ENCODE assay signal across 9 mouse cellular contexts in the genomic region with DNA sequence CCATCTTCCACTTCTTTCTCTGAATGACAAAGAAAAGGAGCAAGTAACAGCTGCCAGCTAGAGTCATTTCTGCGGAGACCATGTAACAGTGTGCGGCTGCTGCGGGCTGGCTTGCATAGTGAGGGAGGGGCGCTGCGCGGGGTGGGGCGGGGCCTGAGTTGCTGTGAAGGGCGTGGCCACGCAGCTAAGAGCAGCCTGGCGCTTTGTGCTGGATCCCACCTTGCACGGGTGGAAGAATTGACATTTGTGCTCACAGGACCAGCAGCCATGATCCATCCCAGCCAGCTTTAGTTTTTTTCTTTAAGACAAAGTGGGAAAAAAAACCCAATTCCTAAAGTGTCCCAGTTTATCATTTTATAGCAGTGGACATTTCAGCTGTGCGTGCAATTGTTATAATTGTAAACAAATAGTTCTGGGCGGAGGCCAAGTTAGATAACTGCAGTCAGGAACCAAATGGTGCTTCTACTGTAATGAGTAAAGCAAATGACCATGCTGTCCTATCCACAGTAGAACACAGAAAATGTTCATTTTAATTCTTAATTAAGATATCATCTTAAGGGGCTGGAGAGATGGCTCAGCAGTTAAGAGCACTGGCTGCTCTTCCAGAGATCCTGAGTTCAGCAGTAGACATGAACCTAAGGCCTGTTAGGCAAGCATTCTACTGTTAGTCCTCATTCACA. TPM values are rescaled to one million over a fixed set of nuclear protein-coding genes. Genes with fewer than 3 reads are reported as not detected.
DNase-seq lines count a peak whose midpoint lies in the region; ATAC-seq and TF ChIP-seq lines count a peak whose summit lies in the region.
"Had no signal": no experiment of that assay in that cellular context is flagged by ENCODE, and none has a peak within 500 bp of the region (broad histone marks: within the 10 kb centered on the region; RNA-seq: fewer than 3 reads in every experiment).

No protein-coding gene starts in this region.

- TF ChIP-seq CTCF in layer of hippocampus, adult 2 months (conservative IDR thresholded peaks at IDR 0.05): no peak

- H3K27ac ChIP-seq in layer of hippocampus, adult 2 months: 0 out of 2 replicates have a peak overlapping the region, but pooled peaks have one; percentile 1
- peak overlapping the region; percentile 50; the same call in 1 of the 2 replicates for H3K27ac ChIP-seq in limb, embryonic 15.5 days
- peak overlapping the region; percentile 69 for H3K27ac ChIP-seq in midbrain, embryonic 14.5 days (replicated peaks; ENCODE audit: low read depth, low read length)
- H3K27ac ChIP-seq: macrophage had no signal

- H3K4me3 ChIP-seq in layer of hippocampus, adult 2 months: peak overlapping the region; percentile 39
- peak overlapping the region; percentile 23 for H3K4me3 ChIP-seq in limb, embryonic 15.5 days
- H3K4me3 ChIP-seq in midbrain, embryonic 14.5 days (replicated peaks; ENCODE audit: low read depth, low read length): peak overlapping the region; percentile 19; the same call in 1 of the 2 replicates

- H3K36me3 ChIP-seq in limb, embryonic 15.5 days: no peaks in the 10 kb centered on the region
- no peaks in the 10 kb centered on the region for H3K36me3 ChIP-seq in midbrain, embryonic 14.5 days (ENCODE audit: control insufficient read depth, insufficient read depth, low read length)

- WGBS in limb, embryonic 15.5 days: 8% methylated on average over 13 of the region's 13 CpGs
- 11% methylated on average over 13 of the region's 13 CpGs for WGBS in midbrain, embryonic 14.5 days

- no peaks in the 10 kb centered on the region for H3K27me3 ChIP-seq in limb, embryonic 15.5 days
- H3K27me3 ChIP-seq in midbrain, embryonic 14.5 days (ENCODE audit: control insufficient read depth, insufficient read depth, low read length): no peaks in the 10 kb centered on the region

- peak; percentile 77 for ATAC-seq in erythroid progenitor cell, adult 5-6 weeks (replicated peaks; ENCODE audit: low FRiP score, poor library complexity, severe bottlenecking)
- ATAC-seq in limb, embryonic 15.5 days (ENCODE audit: insufficient number of reproducible peaks, low FRiP score, low TSS enrichment, low read depth): peak; percentile 78; the same call in 1 of the 2 replicates
- ATAC-seq in midbrain, embryonic 14.5 days (ENCODE audit: low FRiP score, low TSS enrichment): peak; percentile 97

- H3K4me1 ChIP-seq in limb, embryonic 15.5 days: peaks cover 19% of the 10 kb centered on the region
- H3K4me1 ChIP-seq in midbrain, embryonic 14.5 days (ENCODE audit: control insufficient read depth, insufficient read depth, low read length): 0 out of 2 replicates have a peak, but pooled peaks cover 7% of the 10 kb centered on the region

- no peaks in the 10 kb centered on the region for H3K9me3 ChIP-seq in limb, embryonic 15.5 days
- H3K9me3 ChIP-seq in midbrain, embryonic 14.5 days (ENCODE audit: control insufficient read depth, low read length): 0 out of 2 replicates have a peak, but pooled peaks cover 2% of the 10 kb centered on the region

- H3K9ac ChIP-seq in limb, embryonic 15.5 days: no peak overlapping the region
- H3K9ac ChIP-seq in midbrain, embryonic 14.5 days (replicated peaks; ENCODE audit: low read length): peak overlapping the region; percentile 4; the same call in 1 of the 2 replicates

- peak overlapping the region; percentile 47 for H3K4me2 ChIP-seq in limb, embryonic 15.5 days
- H3K4me2 ChIP-seq in midbrain, embryonic 14.5 days (ENCODE audit: low read length): peak overlapping the region; percentile 48

- DNase-seq in layer of hippocampus, adult 2 months (ENCODE audit: low spot score in 2 of 2): peak in 1 of 2 experiments; percentile 17
- no peak for DNase-seq in layer of hippocampus, adult 9-10 months (ENCODE audit: low spot score)
- DNase-seq in brain, embryonic 18.5 days (ENCODE audit: low read depth, low spot score): peak; percentile 24
- DNase-seq in heart, postnatal 4 days: peak; percentile 62
- peak; percentile 89 for DNase-seq in midbrain, embryonic 14.5 days
- peak; percentile 14 to 57 for DNase-seq in thymus, postnatal 10 days (ENCODE audit: low spot score in 2 of 2)

RNA-seq across cellular contexts. Expression of gene Sertad2, which starts 18.4 kb away (rescaled TPM):
- 10 to 100 TPM; 21.5 to 25.6 TPM for total RNA-seq in layer of hippocampus, adult 2 months (2021)
- 46.1 and 61.6 TPM in 2 replicates for total RNA-seq in erythroid progenitor cell, adult 5-6 weeks (2015; ENCODE audit: low replicate concordance)
- total RNA-seq in erythroid progenitor cell, adult 5-6 weeks (2017; ENCODE audit: low replicate concordance): 53.1 and 54.3 TPM in 2 replicates
- total RNA-seq in heart, postnatal 4 days (2021): 10 to 100 TPM; 26.1 to 28.7 TPM
- 46.5 and 54.3 TPM in 2 replicates for polyA plus RNA-seq in limb, embryonic 15.5 days (2015; fragmentation: Nextera tagmentation; extraction: Ambion mirVana)
- 22.3 and 29.8 TPM in 2 replicates for polyA plus RNA-seq in midbrain, embryonic 14.5 days (2014; fragmentation: Nextera tagmentation; extraction: Ambion mirVana)

Comparison
In these comparisons a context has a peak if more than half of its experiments do, and no peak if none do; other contexts are left out.
1. H3K27ac ChIP-seq: peak in every context shown above with its lines; median percentile 69 in midbrain, embryonic 14.5 days; 50 in limb, embryonic 15.5 days; 1 in layer of hippocampus, adult 2 months.